Mouse (Mus musculus) neural tube, embryonic 15.5 days (tissue): ENCODE measurements around the gene Tgfa. TPM values are rescaled to one million over a fixed set of nuclear protein-coding genes. Genes with fewer than 3 reads are reported as not detected.

Source experiments
- ATAC-seq: fragments of 200-750 bp; cut with Nextera tagmentation; 2 replicates; pipeline ENCODE4 v1.8.0; 2017; ENCODE audit warnings: mild to moderate bottlenecking, moderate TSS enrichment, moderate library complexity; ENCODE audit not compliant: low FRiP score
- H3K27ac ChIP-seq: fragments of 300-500 bp; sonication (generic); replicated peaks from 2 replicates; pipeline ENCODE4 v1.5.1; 2015; ENCODE audit warnings: mild to moderate bottlenecking, inconsistent platforms
- H3K27me3 ChIP-seq: fragments of 300-500 bp; sonication (generic); replicated peaks from 2 replicates; pipeline ENCODE4 v1.6.1; 2015; ENCODE audit warnings: inconsistent platforms
- H3K36me3 ChIP-seq: fragments of 300-500 bp; sonication (generic); 2 replicates; pipeline ENCODE4 v1.6.1; 2015; ENCODE audit warnings: inconsistent platforms
- H3K4me1 ChIP-seq: fragments of 300-500 bp; sonication (generic); 2 replicates; pipeline ENCODE4 v1.6.1; 2015; ENCODE audit warnings: inconsistent platforms
- H3K4me2 ChIP-seq: fragments of 300-500 bp; sonication (generic); 2 replicates; pipeline ENCODE4 v1.6.1; 2015; ENCODE audit warnings: inconsistent platforms, mild to moderate bottlenecking, moderate library complexity
- H3K4me3 ChIP-seq: fragments of 300-500 bp; sonication (generic); replicated peaks from 2 replicates; pipeline ENCODE4 v1.5.1; 2015; ENCODE audit warnings: mild to moderate bottlenecking, inconsistent platforms
- H3K9ac ChIP-seq: fragments of 300-500 bp; sonication (generic); replicated peaks from 2 replicates; pipeline ENCODE4 v1.6.1; 2015; ENCODE audit warnings: mild to moderate bottlenecking, inconsistent platforms
- H3K9me3 ChIP-seq: fragments of 300-500 bp; sonication (generic); replicated peaks from 2 replicates; pipeline ENCODE4 v1.6.1; 2016; ENCODE audit warnings: inconsistent platforms
- WGBS: fragments of 180-500 bp; shearing (Covaris S2); methylation state at CpG from one replicate; pipeline ENCODE4 v1.1.7; 2015; ENCODE audit warnings: mixed read lengths; 5-methylcytosine and 5-hydroxymethylcytosine counted together
- polyA plus RNA-seq: library from polyadenylated mRNA; unstranded; fragments of >200 nt; fragmentation: Nextera tagmentation; extraction: Ambion mirVana; gene quantifications from 2 replicates; pipeline ENCODE4 v1.2.1, GENCODE M21; 2015

Tgfa gene
- polyA plus RNA-seq, 1 experiment from 2014 or later: 18.6 TPM

GRCm38 (mm10) chr6:86211081-86211763, 16.2 kb downstream of the Tgfa start:
- WGBS: 51% methylated on average over 12 of the region's 12 CpGs

GRCm38 (mm10) chr6:86212871-86213640, 18.0 kb downstream of the Tgfa start:
- Histone ChIP-seq H3K36me3 (no peaks in the 10 kb centered on the region), H3K4me2 (no peak overlapping the region), H3K27ac (no peak overlapping the region), H3K4me1 (peaks cover 10% of the 10 kb centered on the region), H3K27me3 (no peaks in the 10 kb centered on the region), H3K9me3 (no peaks in the 10 kb centered on the region), H3K4me3 (no peak overlapping the region), H3K9ac (no peak overlapping the region)
- 83% methylated on average over 3 of the region's 3 CpGs for WGBS
- no peak for ATAC-seq

More at GRCm38 (mm10) chr6:86211081-86211763, 16.2 kb downstream of the Tgfa start:
- no peak overlapping the region for H3K27ac ChIP-seq
- H3K4me1 ChIP-seq: peaks cover 10% of the 10 kb centered on the region
- H3K27me3 ChIP-seq: no peaks in the 10 kb centered on the region
- no peak overlapping the region for H3K9ac ChIP-seq
- no peaks in the 10 kb centered on the region for H3K36me3 ChIP-seq
- ATAC-seq: no peak
- H3K4me3 ChIP-seq: no peak overlapping the region
- no peaks in the 10 kb centered on the region for H3K9me3 ChIP-seq
- H3K4me2 ChIP-seq: no peak overlapping the region

DNA sequence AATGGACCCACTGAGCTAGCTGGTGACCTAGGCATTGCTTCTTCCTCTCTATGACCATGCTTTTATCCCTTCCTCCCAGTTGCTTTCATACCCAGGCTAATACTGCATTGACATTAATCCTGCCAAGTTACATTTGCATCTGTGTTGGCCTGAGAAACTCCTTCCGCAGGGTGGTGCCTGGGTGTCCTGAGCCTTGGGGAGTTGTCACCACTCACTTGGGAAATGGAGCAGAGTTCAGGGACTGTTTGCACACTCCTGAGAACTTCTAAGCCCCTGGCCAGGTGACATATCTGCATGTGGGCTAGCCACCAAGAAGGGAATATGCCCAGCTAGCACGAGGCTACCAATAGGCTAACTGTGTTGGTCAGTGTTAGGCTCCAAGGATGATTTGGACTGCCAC, 23.0 kb downstream of the Tgfa start:
- Histone ChIP-seq H3K27ac (no peak overlapping the region), H3K4me1 (no peaks in the 10 kb centered on the region), H3K4me2 (no peak overlapping the region), H3K27me3 (no peaks in the 10 kb centered on the region), H3K4me3 (no peak overlapping the region), H3K9ac (no peak overlapping the region), H3K36me3 (no peaks in the 10 kb centered on the region), H3K9me3 (no peaks in the 10 kb centered on the region)
- 86% methylated on average over 2 of the region's 2 CpGs for WGBS
- no peak for ATAC-seq

- WGBS: 90% methylated on average over 4 of the region's 4 CpGs
- Histone ChIP-seq H3K27me3 (no peaks in the 10 kb centered on the region), H3K9ac (no peak overlapping the region), H3K36me3 (no peaks in the 10 kb centered on the region), H3K4me1 (no peaks in the 10 kb centered on the region), H3K4me2 (no peak overlapping the region), H3K9me3 (no peaks in the 10 kb centered on the region), H3K4me3 (no peak overlapping the region), H3K27ac (no peak overlapping the region)
- ATAC-seq: no peak
Measured at GRCm38 (mm10) chr6:86218739-86219138, 23.7 kb downstream of the Tgfa start.

DNA sequence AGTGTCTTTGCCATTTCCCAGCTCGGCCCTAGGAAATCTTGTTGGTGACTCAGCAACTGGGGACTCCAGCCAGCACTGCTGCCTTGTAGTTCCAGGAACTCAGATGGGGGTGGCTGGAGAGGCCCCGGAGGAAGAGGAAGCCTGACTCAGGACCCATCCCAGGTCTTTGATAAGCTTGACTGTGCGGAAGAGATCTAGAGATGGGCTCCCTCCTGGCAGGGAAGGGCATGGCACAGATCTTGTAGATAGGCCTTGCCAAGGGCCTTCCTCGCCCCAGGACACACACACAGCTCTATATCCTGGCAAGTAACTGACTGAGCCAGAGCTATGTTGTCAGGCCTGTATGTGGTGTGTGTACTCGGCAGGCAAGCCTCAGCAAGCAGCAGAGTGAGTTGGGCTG, 24.5 kb downstream of the Tgfa start:
- Histone ChIP-seq H3K27me3 (no peaks in the 10 kb centered on the region), H3K4me3 (no peak overlapping the region), H3K4me2 (no peak overlapping the region), H3K9me3 (no peaks in the 10 kb centered on the region), H3K4me1 (no peaks in the 10 kb centered on the region), H3K27ac (no peak overlapping the region), H3K36me3 (no peaks in the 10 kb centered on the region), H3K9ac (no peak overlapping the region)
- WGBS: 81% methylated on average over 5 of the region's 5 CpGs
- no peak for ATAC-seq

- H3K4me3 ChIP-seq: no peak overlapping the region
- H3K9me3 ChIP-seq: no peaks in the 10 kb centered on the region
- H3K27ac ChIP-seq: no peak overlapping the region
- no peaks in the 10 kb centered on the region for H3K4me1 ChIP-seq
- 83% methylated on average over 4 of the region's 4 CpGs for WGBS
- ATAC-seq: no peak
- H3K4me2 ChIP-seq: no peak overlapping the region
- no peak overlapping the region for H3K9ac ChIP-seq
- no peaks in the 10 kb centered on the region for H3K36me3 ChIP-seq
- H3K27me3 ChIP-seq: no peaks in the 10 kb centered on the region
Measured at GRCm38 (mm10) chr6:86220171-86220570, 25.1 kb downstream of the Tgfa start.

DNA sequence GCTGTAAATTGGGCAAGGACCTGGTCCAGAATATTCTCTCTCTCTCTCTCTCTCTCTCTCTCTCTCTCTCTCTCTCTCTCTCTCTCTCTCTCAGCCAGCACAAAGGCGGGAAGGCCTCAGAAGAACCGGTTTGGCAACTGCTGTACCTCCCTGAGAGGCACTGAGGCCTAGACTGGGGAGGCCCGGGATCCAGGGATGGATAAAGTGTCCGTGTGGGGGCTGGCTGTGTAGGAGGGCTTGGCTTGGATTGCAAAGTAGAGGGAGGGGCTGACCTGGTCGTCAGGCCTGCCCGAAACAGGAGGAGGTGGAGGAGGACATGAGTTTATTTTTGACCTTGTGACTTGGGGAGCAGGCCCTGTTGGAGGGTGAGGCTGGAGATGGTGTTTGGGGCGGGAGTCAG, 27.4 kb downstream of the Tgfa start:
- ATAC-seq: no peak
- H3K4me1 ChIP-seq: no peaks in the 10 kb centered on the region
- H3K9ac ChIP-seq: no peak overlapping the region
- WGBS: 45% methylated on average over 7 of the region's 7 CpGs
- H3K36me3 ChIP-seq: no peaks in the 10 kb centered on the region
- H3K4me2 ChIP-seq: no peak overlapping the region
- no peak overlapping the region for H3K27ac ChIP-seq
- no peaks in the 10 kb centered on the region for H3K27me3 ChIP-seq
- no peak overlapping the region for H3K4me3 ChIP-seq
- no peaks in the 10 kb centered on the region for H3K9me3 ChIP-seq

DNA sequence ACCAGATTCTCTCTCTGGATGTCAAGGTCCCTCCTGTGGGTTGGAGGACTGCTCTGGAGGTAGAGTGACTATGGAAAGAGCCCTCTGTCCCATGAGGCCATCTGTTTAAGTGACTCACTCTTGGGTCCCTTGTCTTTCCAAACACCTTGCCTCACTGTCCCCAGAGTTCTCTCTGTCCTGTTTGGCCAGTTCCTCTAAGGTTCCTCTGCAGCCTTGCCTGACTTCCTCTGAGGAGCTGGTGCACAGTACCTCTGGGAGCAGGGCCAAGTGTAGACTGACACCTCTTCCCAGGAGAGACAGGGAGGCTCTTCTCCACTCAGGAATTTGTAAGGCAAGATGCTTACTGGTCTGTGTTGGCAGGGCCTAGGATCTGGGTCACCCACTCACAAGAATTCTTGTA, 30.6 kb downstream of the Tgfa start:
- ATAC-seq: no peak
- no peaks in the 10 kb centered on the region for H3K36me3 ChIP-seq
- H3K27ac ChIP-seq: no peak overlapping the region
- H3K4me3 ChIP-seq: no peak overlapping the region
- 0 out of 2 replicates have a peak, but pooled peaks cover 4% of the 10 kb centered on the region for H3K4me1 ChIP-seq
- H3K4me2 ChIP-seq: no peak overlapping the region
- H3K27me3 ChIP-seq: no peaks in the 10 kb centered on the region
- no peak overlapping the region for H3K9ac ChIP-seq
- H3K9me3 ChIP-seq: no peaks in the 10 kb centered on the region

DNA sequence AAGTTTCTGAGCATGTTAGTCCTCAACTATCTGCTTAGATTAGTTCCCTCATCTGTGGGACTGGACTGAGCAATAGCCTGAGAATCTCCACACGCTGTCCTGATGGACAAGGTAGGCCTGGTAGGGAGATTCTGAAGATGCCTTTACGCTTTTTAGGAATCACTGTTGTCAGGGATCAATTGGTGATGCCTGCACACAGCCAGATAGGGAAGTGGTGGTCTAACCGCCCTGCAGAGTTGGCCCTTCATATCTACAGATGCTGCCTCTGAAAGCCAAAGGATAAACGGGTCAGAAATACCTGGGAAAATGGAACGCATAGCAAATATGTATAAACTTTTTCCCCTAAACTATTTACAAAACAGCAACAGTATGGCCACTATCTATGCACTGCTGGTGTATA, 37.3 kb downstream of the Tgfa start:
- no peaks in the 10 kb centered on the region for H3K36me3 ChIP-seq
- no peak overlapping the region for H3K4me2 ChIP-seq
- no peak overlapping the region for H3K9ac ChIP-seq
- no peak for ATAC-seq
- no peaks in the 10 kb centered on the region for H3K9me3 ChIP-seq
- H3K27me3 ChIP-seq: no peaks in the 10 kb centered on the region
- WGBS: 93% methylated on average over 5 of the region's 5 CpGs
- H3K4me3 ChIP-seq: no peak overlapping the region
- H3K4me1 ChIP-seq: 0 out of 2 replicates have a peak, but pooled peaks cover 6% of the 10 kb centered on the region
- no peak overlapping the region for H3K27ac ChIP-seq

DNA sequence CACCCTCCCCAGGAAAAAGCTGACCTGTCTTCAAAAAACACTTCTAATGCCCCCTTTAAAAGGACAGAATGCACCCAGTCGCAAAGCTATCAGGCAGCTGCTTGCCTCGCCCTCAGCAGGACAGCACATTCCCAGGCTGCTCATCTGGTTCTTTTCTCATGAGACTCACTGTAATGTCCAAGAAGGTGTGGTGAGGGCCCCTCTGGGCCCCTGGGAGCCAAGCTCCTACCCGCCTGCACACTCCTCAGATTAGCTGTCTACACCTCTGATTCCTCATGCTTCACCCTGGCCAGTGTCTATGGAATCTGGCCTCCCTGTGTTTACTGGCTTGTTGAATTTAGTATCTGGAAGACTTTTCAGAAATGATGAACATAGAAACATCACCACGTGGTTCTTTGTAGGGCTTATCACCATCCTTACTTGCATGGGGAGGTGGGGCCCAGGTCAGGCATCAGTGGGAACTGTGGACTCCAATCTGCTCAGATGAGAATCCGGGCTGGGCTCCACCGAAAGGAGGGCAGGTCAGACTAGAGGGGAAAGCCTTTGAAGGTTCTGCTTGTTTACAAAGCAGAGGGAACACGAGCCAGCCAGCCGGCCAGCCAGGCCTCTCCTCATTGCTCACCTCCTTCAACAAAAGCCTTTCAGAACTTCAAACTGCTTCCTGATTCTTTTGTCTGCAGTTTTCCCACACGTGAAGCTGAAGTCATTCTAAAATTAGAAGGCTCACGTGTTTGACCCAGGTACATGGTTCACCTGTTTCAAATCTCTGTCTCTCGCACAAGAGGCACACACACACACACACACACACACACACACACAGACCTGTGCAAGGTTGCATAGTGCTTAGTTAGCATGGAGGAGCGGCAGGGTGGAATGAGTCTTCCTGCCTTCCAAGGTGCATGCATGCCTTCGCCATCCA, 38.7 kb downstream of the Tgfa start:
- no peak overlapping the region for H3K9ac ChIP-seq
- H3K27ac ChIP-seq: no peak overlapping the region
- H3K27me3 ChIP-seq: no peaks in the 10 kb centered on the region
- no peak overlapping the region for H3K4me2 ChIP-seq
- WGBS: 39% methylated on average over 13 of the region's 13 CpGs
- ATAC-seq: no peak
- 0 out of 2 replicates have a peak, but pooled peaks cover 6% of the 10 kb centered on the region for H3K4me1 ChIP-seq
- H3K36me3 ChIP-seq: no peaks in the 10 kb centered on the region
- no peak overlapping the region for H3K4me3 ChIP-seq
- no peaks in the 10 kb centered on the region for H3K9me3 ChIP-seq

DNA sequence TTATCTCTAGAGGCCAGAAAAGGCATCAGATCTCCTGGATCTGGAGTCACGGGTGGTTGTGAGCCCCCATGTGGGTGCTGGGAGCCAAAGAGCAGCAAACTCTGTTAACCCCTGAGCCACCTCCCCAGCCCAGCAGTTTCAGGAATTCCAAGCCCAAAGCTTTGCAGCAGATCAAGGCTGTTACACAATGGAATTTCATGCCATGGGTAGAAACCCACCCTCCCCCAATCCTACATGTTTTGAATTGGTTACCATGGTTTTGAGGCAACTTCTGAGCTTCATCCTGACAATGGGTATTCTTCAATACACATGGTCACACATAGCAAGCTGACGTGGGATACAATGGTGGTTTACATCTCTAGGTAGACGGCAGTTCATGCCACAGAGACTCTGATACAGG, 49.8 kb downstream of the Tgfa start:
- Histone ChIP-seq H3K4me1 (no peaks in the 10 kb centered on the region; the same call in 1 of the 2 replicates), H3K27me3 (no peaks in the 10 kb centered on the region), H3K36me3 (no peaks in the 10 kb centered on the region), H3K4me2 (no peak overlapping the region), H3K4me3 (no peak overlapping the region), H3K9me3 (no peaks in the 10 kb centered on the region), H3K27ac (no peak overlapping the region), H3K9ac (no peak overlapping the region)
- WGBS: 20% methylated on average over 3 of the region's 3 CpGs
- no peak for ATAC-seq
